Mouse (Mus musculus) kidney, embryonic 16.5 days (tissue): ENCODE measurements around the gene Gprin1. TPM values are rescaled to one million over a fixed set of nuclear protein-coding genes. Genes with fewer than 3 reads are reported as not detected.

Experiments used
- ATAC-seq: fragments of 200-750 bp; cut with Nextera tagmentation; 2 replicates; pipeline ENCODE4 v1.8.0; 2017; ENCODE audit warnings: moderate TSS enrichment; ENCODE audit not compliant: low FRiP score, low TSS enrichment
- H3K27ac ChIP-seq: fragments of 300-500 bp; sonication (generic); 2 replicates; pipeline ENCODE4 v1.5.1; 2014; ENCODE audit warnings: low read length
- H3K27me3 ChIP-seq: fragments of 300-500 bp; sonication (generic); 2 replicates; pipeline ENCODE4 v1.6.1; 2014; ENCODE audit warnings: low read length, control low read depth, mixed read lengths; ENCODE audit not compliant: insufficient read depth
- H3K36me3 ChIP-seq: fragments of 300-500 bp; sonication (generic); 2 replicates; pipeline ENCODE4 v1.6.1; 2014; ENCODE audit warnings: low read length, control low read depth, mixed read lengths; ENCODE audit not compliant: insufficient read depth
- H3K4me1 ChIP-seq: fragments of 300-500 bp; sonication (generic); 2 replicates; pipeline ENCODE4 v1.6.1; 2014; ENCODE audit warnings: low read length, control low read depth, mixed read lengths; ENCODE audit not compliant: insufficient read depth
- H3K4me2 ChIP-seq: fragments of 300-500 bp; sonication (generic); replicated peaks from 2 replicates; pipeline ENCODE4 v1.6.1; 2014; ENCODE audit warnings: low read depth, low read length
- H3K4me3 ChIP-seq: fragments of 300-500 bp; sonication (generic); 2 replicates; pipeline ENCODE4 v1.5.1; 2014; ENCODE audit warnings: mild to moderate bottlenecking, low read length
- H3K9ac ChIP-seq: fragments of 300-500 bp; sonication (generic); replicated peaks from 2 replicates; pipeline ENCODE4 v1.6.1; 2014; ENCODE audit warnings: low read length
- H3K9me3 ChIP-seq: fragments of 300-500 bp; sonication (generic); 2 replicates; pipeline ENCODE4 v1.6.1; 2016; ENCODE audit warnings: low read length, control low read depth
- WGBS: fragments of 180-500 bp; shearing (Covaris S2); extraction: QIAGEN DNeasy Blood & Tissue Kit; methylation state at CpG from one replicate; pipeline ENCODE4 v1.1.7; 2014; 5-methylcytosine and 5-hydroxymethylcytosine counted together
- polyA plus RNA-seq: library from polyadenylated mRNA; unstranded; fragments of >200 nt; fragmentation: Nextera tagmentation; extraction: Ambion mirVana; gene quantifications from 2 replicates; pipeline ENCODE4 v1.2.1, GENCODE M21; 2015

Gene Gprin1
- polyA plus RNA-seq, 1 experiment from 2014 or later = 0.06 TPM

- Histone ChIP-seq H3K9me3 (no peaks in the 10 kb centered on the region), H3K27ac (no peak overlapping the region), H3K4me3 (no peak overlapping the region), H3K4me2 (no peak overlapping the region), H3K27me3 (peaks cover 40% of the 10 kb centered on the region), H3K36me3 (no peaks in the 10 kb centered on the region), H3K9ac (no peak overlapping the region), H3K4me1 (peaks cover 21% of the 10 kb centered on the region)
- no peak for ATAC-seq
- 43% methylated on average over 12 of the region's 12 CpGs for WGBS
These were observed 4.8 kb upstream of the Gprin1 start for GRCm38 (mm10) chr13:54754169-54755080.

- 62% methylated on average over 6 of the region's 6 CpGs for WGBS
- no peak overlapping the region for H3K9ac ChIP-seq
- H3K27ac ChIP-seq = no peak overlapping the region
- H3K4me1 ChIP-seq = peaks cover 16% of the 10 kb centered on the region
- H3K9me3 ChIP-seq = no peaks in the 10 kb centered on the region
- H3K4me2 ChIP-seq = no peak overlapping the region
- H3K27me3 ChIP-seq = peaks cover 40% of the 10 kb centered on the region
- H3K36me3 ChIP-seq = no peaks in the 10 kb centered on the region
- no peak for ATAC-seq
- no peak overlapping the region for H3K4me3 ChIP-seq
These were observed 4.1 kb upstream of the Gprin1 start for GRCm38 (mm10) chr13:54753733-54754132.

- Histone ChIP-seq H3K27ac (no peak overlapping the region), H3K4me3 (no peak overlapping the region), H3K4me2 (no peak overlapping the region), H3K4me1 (peaks cover 6% of the 10 kb centered on the region), H3K9ac (no peak overlapping the region), H3K27me3 (peaks cover 47% of the 10 kb centered on the region), H3K9me3 (no peaks in the 10 kb centered on the region), H3K36me3 (no peaks in the 10 kb centered on the region)
- 77% methylated on average over 10 of the region's 10 CpGs for WGBS
- no peak for ATAC-seq
These were observed 3.0 kb upstream of the Gprin1 start for GRCm38 (mm10) chr13:54752656-54753055.

GRCm38 (mm10) chr13:54750699-54751098 is 1.0 kb upstream of the Gprin1 start:
- Histone ChIP-seq H3K9ac (no peak overlapping the region), H3K4me3 (no peak overlapping the region), H3K4me1 (peaks cover 5% of the 10 kb centered on the region), H3K36me3 (no peaks in the 10 kb centered on the region), H3K9me3 (no peaks in the 10 kb centered on the region), H3K27me3 (peaks cover 48% of the 10 kb centered on the region), H3K4me2 (no peak overlapping the region), H3K27ac (no peak overlapping the region)
- ATAC-seq = no peak
- 3% methylated on average over 8 of the region's 8 CpGs for WGBS

GRCm38 (mm10) chr13:54749061-54749863 is 412 bp downstream of the Gprin1 start:
- Histone ChIP-seq H3K4me3 (peak overlapping the region; percentile 57), H3K9ac (no peak overlapping the region), H3K27me3 (peaks cover 37% of the 10 kb centered on the region), H3K4me1 (peaks cover 5% of the 10 kb centered on the region), H3K4me2 (peak overlapping the region; percentile 95), H3K9me3 (no peaks in the 10 kb centered on the region), H3K36me3 (no peaks in the 10 kb centered on the region), H3K27ac (no peak overlapping the region)
- ATAC-seq = peak; percentile 90
- WGBS = 2% methylated on average over 64 of the region's 100 CpGs

- H3K9ac ChIP-seq = no peak overlapping the region
- peak overlapping the region; percentile 57; the same call in 1 of the 2 replicates for H3K4me3 ChIP-seq
- peak overlapping the region; percentile 95 for H3K4me2 ChIP-seq
- H3K9me3 ChIP-seq = no peaks in the 10 kb centered on the region
- peaks cover 5% of the 10 kb centered on the region for H3K4me1 ChIP-seq
- H3K27ac ChIP-seq = no peak overlapping the region
- no peaks in the 10 kb centered on the region for H3K36me3 ChIP-seq
- H3K27me3 ChIP-seq = peaks cover 35% of the 10 kb centered on the region
- ATAC-seq = peak; percentile 33
- WGBS = 46% methylated on average over 10 of the region's 10 CpGs
These were observed 983 bp downstream of the Gprin1 start for GRCm38 (mm10) chr13:54748721-54749060.

GRCm38 (mm10) chr13:54748190-54748589 is 1.5 kb downstream of the Gprin1 start:
- Histone ChIP-seq H3K4me1 (peaks cover 5% of the 10 kb centered on the region), H3K27ac (no peak overlapping the region), H3K4me2 (no peak overlapping the region), H3K9me3 (no peaks in the 10 kb centered on the region), H3K36me3 (no peaks in the 10 kb centered on the region), H3K9ac (no peak overlapping the region), H3K4me3 (no peak overlapping the region), H3K27me3 (peaks cover 33% of the 10 kb centered on the region)
- 83% methylated on average over 8 of the region's 8 CpGs for WGBS
- no peak for ATAC-seq

GRCm38 (mm10) chr13:54746896-54747295 is 2.8 kb downstream of the Gprin1 start:
- Histone ChIP-seq H3K27me3 (peaks cover 33% of the 10 kb centered on the region), H3K4me2 (no peak overlapping the region), H3K9me3 (no peaks in the 10 kb centered on the region), H3K4me1 (peaks cover 5% of the 10 kb centered on the region), H3K27ac (no peak overlapping the region), H3K4me3 (no peak overlapping the region), H3K9ac (no peak overlapping the region), H3K36me3 (no peaks in the 10 kb centered on the region)
- WGBS = 50% methylated on average over 10 of the region's 10 CpGs
- ATAC-seq = no peak

GRCm38 (mm10) chr13:54746110-54746509 is 3.6 kb downstream of the Gprin1 start:
- H3K4me2 ChIP-seq = no peak overlapping the region
- H3K4me3 ChIP-seq = no peak overlapping the region
- no peak overlapping the region for H3K9ac ChIP-seq
- no peaks in the 10 kb centered on the region for H3K9me3 ChIP-seq
- no peaks in the 10 kb centered on the region for H3K36me3 ChIP-seq
- H3K27me3 ChIP-seq = peaks cover 33% of the 10 kb centered on the region
- no peak overlapping the region for H3K27ac ChIP-seq
- peaks cover 5% of the 10 kb centered on the region for H3K4me1 ChIP-seq
- no peak for ATAC-seq
- WGBS = 44% methylated on average over 6 of the region's 6 CpGs

GRCm38 (mm10) chr13:54738213-54738601 is 11.5 kb downstream of the Gprin1 start:
- Histone ChIP-seq H3K4me3 (peak overlapping the region; percentile 49), H3K9ac (no peak overlapping the region), H3K9me3 (no peaks in the 10 kb centered on the region), H3K27ac (no peak overlapping the region), H3K27me3 (peaks cover 44% of the 10 kb centered on the region), H3K36me3 (no peaks in the 10 kb centered on the region), H3K4me1 (peaks cover 10% of the 10 kb centered on the region; the same call in 1 of the 2 replicates), H3K4me2 (peak overlapping the region; percentile 70)
- ATAC-seq = no peak
- 2% methylated on average over 30 of the region's 34 CpGs for WGBS
